Mouse (Mus musculus): ENCODE data around the gene Cmtm6. TPM values are rescaled to one million over a fixed set of nuclear protein-coding genes. Genes with fewer than 3 reads are reported as not detected.
A peak's percentile ranks its signal among the peaks of the same experiment; 100 is the strongest.
"Not testable (repeated sequence)": the region's sequence is repeated elsewhere in the genome, so short reads cannot be mapped to it uniquely, and the experiment has no call there.

The Cmtm6 gene
- polyA plus RNA-seq, 1 experiment: 57.7 TPM

DNA sequence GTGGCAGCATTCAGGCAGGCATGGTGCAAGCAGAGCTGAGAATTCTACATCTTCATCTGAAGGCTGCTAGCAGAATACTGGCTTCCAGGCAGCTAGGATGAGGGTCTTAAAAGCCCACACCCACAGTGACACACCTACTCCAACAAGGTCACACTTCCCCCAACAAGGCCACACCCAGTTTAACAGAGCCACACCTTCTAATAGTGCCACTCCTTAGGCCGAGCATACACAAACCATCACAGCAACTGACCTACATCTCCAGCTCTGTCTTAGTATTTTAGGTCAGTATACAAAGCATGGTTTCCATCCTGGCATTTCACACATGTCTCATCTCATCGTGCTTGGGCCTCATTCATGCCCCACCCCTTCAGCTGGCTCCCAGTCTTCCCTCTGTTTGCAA lies 2.5 kb upstream of the Cmtm6 start:
- 8% methylated on average over 2 of the region's 2 CpGs for WGBS

GRCm38 (mm10) chr9:114729911-114730805 lies 758 bp upstream of the Cmtm6 start:
- 18% methylated on average over 29 of the region's 30 CpGs for WGBS
- no peak for DNase-seq (ENCODE audit: low read depth, low spot score)

More for the DNA sequence above, 2.5 kb upstream of the Cmtm6 start:
- DNase-seq (ENCODE audit: low read depth, low spot score): not testable (repeated sequence)

DNA sequence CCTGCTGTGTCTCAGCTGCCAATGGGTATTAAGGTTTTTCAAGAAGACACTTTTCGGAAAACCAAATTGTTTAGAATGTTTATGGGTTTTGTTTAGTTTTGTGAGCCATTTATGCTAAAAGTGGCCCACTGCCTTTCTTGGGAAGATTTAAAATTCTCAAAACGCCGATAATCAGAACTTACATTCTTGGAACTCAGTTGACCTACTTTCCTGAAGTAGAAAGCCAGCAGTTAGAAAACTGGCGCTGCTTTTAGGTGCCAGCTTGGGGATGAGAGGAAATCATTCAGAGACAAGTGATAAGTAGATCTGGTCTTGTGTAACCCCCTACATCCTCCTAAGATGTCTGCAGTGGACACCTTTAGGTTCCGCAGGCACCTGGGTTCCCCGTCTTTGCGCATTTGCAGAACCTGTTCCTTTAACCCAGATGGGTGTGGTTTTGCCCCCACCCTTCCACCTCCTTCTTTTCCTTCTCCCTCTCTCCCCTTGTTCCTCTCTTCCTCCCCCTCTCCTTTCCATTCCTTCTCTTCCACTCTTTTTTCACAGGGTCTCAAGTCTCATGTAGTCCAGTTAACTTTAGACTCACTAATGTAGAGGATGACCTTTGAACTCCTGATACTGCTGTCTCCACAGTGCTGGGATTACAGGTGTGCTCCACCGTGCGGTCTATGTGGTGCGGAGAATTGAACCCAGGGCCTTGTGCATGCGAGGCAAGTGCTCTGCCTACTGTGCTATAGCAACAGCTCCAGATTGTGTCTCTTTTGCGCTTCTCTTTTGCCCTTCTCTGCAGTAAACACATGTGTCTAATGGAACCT lies 1.2 kb downstream of the Cmtm6 start:
- no peak for DNase-seq (ENCODE audit: low read depth, low spot score)
- 17% methylated on average over 12 of the region's 12 CpGs for WGBS

DNA sequence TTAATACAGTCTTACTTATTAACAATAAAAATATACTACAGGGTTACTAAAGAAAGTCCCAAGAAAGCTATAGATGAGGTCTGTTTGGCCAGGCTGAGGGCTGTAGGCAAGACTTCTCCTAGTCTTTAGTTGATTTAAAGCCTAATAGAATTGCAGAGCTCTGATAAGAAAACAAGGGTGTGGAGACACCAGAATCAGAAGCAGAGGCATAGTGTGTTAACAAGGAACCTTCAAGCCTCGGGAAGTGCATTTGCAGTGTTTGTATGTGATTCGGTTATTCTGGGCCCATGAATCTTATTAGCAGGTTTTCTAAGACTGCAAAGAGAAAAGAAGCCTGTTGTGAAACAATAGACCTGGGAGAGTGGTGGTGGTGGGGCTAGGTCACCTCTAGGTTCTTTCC lies 2.3 kb downstream of the Cmtm6 start:
- 51% methylated on average over 2 of the region's 2 CpGs for WGBS
- no peak for DNase-seq (ENCODE audit: low read depth, low spot score)

DNA sequence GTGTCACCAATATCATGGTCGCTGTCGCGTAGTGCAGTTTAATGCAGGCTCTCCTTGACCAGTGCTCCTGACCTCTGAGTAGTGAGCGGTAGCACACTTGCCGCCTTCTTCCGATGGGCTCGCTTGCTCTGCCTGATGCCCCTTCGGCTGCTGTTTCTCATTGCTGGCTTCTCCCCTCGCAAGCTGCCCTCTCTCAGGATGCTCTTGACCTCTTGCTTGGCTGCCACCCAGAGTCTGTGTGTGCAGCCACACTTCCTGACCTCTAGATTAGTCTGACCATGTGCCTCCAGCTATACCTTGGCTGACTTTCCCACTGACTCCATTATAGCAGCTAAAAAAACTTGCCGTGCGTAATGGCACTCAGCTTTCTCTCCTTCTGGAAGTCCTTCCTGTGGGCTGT lies 5.5 kb downstream of the Cmtm6 start:
- no peak for DNase-seq (ENCODE audit: low read depth, low spot score)
- WGBS: 58% methylated on average over 11 of the region's 11 CpGs

- DNase-seq (ENCODE audit: low read depth, low spot score): no peak
- 73% methylated on average over 9 of the region's 9 CpGs for WGBS
Observed at GRCm38 (mm10) chr9:114740336-114740735, 9.4 kb downstream of the Cmtm6 start.

- DNase-seq (ENCODE audit: low read depth, low spot score): no peak
- WGBS: 23% methylated on average over 2 of the region's 2 CpGs
Observed at GRCm38 (mm10) chr9:114742731-114743130, 11.8 kb downstream of the Cmtm6 start.

DNA sequence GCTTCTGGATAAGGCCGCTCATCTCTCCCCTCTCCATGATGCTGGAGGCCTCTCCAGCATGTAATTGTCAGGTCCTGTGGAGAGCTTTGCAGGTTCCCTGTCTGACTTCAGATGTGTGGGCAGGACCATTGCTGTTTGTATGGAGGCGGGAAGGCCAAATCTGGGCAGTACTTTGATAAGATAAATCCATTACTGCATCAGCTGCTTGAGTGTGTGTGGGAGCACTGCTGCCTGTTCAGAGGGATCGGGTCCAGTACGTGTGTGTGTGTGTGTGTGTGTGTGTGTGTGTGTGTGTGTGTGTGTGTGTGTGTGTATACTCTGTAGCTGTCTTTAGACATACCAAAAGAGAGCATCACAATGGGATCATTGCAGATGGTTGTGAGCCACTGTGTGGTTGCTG lies 14.2 kb downstream of the Cmtm6 start:
- no peak for DNase-seq (ENCODE audit: low read depth, low spot score)
- 89% methylated on average over 4 of the region's 4 CpGs for WGBS

GRCm38 (mm10) chr9:114745654-114746053 lies 14.7 kb downstream of the Cmtm6 start:
- 75% methylated on average over 4 of the region's 4 CpGs for WGBS
- no peak for DNase-seq (ENCODE audit: low read depth, low spot score)

DNA sequence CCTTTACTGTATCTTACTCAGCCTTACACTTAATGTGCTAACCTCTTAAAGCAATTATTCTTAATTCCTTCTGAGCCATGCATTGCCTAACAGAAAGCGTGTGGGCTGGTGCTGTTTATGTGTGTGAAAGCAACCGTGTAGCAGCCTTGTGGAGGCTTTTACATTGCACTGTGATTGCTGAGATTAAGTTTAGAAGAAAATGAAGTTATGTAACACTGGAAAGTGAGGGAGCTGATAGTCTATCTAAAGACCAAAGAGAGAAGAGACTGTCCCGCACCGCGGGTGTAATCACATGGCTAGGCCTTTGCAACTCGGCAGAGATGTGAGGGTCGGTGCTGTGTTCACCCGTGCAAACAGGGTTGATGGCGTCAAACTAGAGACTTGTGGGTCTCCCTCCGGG lies 16.1 kb downstream of the Cmtm6 start:
- WGBS: 89% methylated on average over 10 of the region's 10 CpGs
- DNase-seq (ENCODE audit: low read depth, low spot score): no peak

GRCm38 (mm10) chr9:114747466-114747865 lies 16.6 kb downstream of the Cmtm6 start:
- 93% methylated on average over 12 of the region's 12 CpGs for WGBS
- no peak for DNase-seq (ENCODE audit: low read depth, low spot score)

DNA sequence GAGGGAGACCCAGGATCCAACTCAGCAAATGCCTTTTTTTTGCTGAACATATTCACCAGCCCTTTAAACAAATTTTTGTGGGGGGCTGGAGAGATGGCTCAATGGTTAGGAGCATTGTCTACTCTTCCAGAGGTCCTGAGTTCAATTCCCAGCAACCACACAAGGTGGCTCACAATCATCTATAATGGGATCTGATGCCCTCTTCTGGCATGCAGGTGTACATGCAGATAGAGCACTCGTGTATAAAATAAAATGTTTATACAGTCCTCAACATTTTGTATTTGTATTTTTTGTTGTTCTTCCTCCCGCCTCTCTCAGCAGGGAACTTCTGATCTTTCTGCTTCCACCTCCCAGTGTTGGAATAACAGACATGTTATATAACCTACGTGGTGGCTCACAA lies 20.7 kb downstream of the Cmtm6 start:
- no peak for DNase-seq (ENCODE audit: low read depth, low spot score)
- 80% methylated on average over 3 of the region's 3 CpGs for WGBS

DNA sequence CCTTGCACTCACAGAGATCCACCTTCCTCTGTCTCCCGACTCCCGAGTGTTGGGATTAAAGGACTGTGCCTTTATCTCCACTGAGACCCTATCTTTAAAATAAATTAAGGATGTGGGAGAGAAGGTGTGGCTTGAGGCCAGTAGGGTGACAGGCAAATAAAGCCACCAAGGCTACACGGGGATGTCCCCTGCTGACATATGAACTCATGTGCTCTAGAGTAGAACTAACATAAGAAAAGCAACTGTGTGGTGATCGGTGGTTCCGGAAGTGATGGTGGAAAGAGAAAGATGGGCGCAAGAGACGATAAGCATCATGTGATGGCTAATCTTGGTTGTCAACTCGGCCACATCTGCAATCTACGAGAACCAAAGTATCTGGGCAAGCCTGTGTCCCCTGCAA lies 21.4 kb downstream of the Cmtm6 start:
- WGBS: 73% methylated on average over 9 of the region's 9 CpGs
- no peak for DNase-seq (ENCODE audit: low read depth, low spot score)

DNA sequence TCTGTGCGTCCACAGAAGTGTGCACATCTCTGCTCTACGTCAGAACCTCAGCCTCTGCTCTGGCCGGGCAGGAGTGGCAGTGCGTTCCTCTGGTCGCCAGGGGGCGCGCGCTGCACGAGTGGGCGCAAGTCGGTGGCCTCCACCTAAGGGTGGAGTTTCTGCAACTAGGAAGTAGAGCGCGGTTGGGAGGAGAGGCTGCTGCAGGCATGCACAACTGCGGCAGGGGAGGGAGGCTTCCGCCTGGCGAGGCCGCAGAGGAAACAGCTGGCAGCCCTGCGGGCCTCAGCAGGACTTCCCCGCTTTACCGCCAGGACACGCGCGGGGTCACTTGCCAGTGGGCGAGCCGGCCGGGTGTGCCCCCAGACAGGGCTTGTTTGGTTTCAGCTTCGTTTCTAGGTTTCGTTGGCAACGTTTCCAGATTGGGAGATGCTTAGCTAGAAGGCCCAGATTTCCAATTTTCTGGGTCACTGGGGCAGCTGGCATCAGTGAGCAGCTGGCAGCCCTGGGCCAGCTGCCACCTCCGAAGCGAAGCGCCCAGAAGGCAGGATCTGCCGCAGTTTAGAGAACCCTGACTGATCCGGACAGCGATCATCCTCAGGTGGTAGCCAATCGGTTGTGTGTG lies 22.1 kb downstream of the Cmtm6 start:
- 3% methylated on average over 36 of the region's 36 CpGs for WGBS
- DNase-seq (ENCODE audit: low read depth, low spot score): peak; percentile 85

GRCm38 (mm10) chr9:114758272-114758671 lies 27.4 kb downstream of the Cmtm6 start:
- no peak for DNase-seq (ENCODE audit: low read depth, low spot score)
- 54% methylated on average over 7 of the region's 7 CpGs for WGBS

GRCm38 (mm10) chr9:114758801-114759200 lies 27.9 kb downstream of the Cmtm6 start:
- no peak for DNase-seq (ENCODE audit: low read depth, low spot score)
- 82% methylated on average over 5 of the region's 5 CpGs for WGBS

DNA sequence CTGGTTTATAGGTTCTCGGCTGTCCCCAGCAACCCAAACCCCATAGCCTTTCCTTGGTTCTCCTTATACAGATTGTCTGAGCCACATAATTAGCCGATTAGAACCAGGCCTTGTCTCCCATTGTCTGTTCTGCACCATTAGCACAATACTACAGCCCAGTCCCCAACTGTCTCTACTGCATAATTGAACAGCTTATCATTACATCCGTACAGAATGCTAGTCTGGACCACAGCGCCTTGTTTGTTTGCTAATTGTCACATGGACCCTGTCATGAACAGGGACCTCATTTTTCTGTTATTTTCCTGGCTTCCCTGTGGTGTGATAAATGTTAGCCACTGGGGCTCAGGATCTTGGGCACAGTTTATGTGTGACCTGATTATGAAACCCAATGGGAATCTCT lies 29.0 kb downstream of the Cmtm6 start:
- WGBS: 88% methylated on average over 4 of the region's 4 CpGs
- DNase-seq (ENCODE audit: low read depth, low spot score): no peak

- 77% methylated on average over 5 of the region's 5 CpGs for WGBS
- DNase-seq (ENCODE audit: low read depth, low spot score): no peak
Observed at GRCm38 (mm10) chr9:114760353-114760752, 29.4 kb downstream of the Cmtm6 start.

- no peak for DNase-seq (ENCODE audit: low read depth, low spot score)
- WGBS: 71% methylated on average over 11 of the region's 11 CpGs
Observed at GRCm38 (mm10) chr9:114761848-114762247, 30.9 kb downstream of the Cmtm6 start.

DNA sequence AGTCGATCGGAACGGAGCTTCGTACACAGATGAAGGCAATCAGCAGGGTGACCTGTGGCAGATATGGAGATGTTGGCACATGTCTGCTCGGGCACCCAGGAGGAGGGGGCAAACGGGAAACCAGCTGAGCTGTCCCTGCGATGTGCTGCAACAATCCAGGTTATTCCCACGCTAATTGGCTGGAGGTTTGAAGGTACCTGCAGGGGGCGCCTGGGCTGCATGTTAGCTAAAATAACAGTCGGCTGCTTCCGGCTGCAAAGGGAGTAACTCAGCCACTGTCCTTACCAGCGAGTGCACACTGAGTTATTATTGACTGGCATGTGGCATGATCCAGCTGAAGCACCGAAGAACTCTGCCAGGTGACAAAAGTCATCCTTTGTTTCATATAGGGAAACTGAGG lies 32.4 kb downstream of the Cmtm6 start:
- 71% methylated on average over 13 of the region's 13 CpGs for WGBS
- no peak for DNase-seq (ENCODE audit: low read depth, low spot score)

Data from large intestine, adult 2 months (tissue).